Mouse (Mus musculus) C2C12 (cell line): ENCODE measurements around the gene Tmem185b. TPM values are rescaled to one million over a fixed set of nuclear protein-coding genes. Genes with fewer than 3 reads are reported as not detected.
A peak's percentile ranks its signal among the peaks of the same experiment; 100 is the strongest.

Experiments used
- H3K27me3 ChIP-seq: one replicate; pipeline ENCODE4 v1.6.1; 2011; ENCODE audit not compliant: control insufficient read depth, insufficient read depth, insufficient read length
- H3K36me3 ChIP-seq: one replicate; pipeline ENCODE4 v1.6.1; 2011; ENCODE audit not compliant: control insufficient read depth, insufficient read depth
- H3K4me3 ChIP-seq: one replicate; pipeline ENCODE4 v1.5.1; 2011; ENCODE audit warnings: mild to moderate bottlenecking, control low read depth; ENCODE audit not compliant: poor library complexity, insufficient read depth, severe bottlenecking
- H3K79me2 ChIP-seq: one replicate; pipeline ENCODE4 v1.6.1; 2011; ENCODE audit not compliant: control insufficient read depth, insufficient read depth
- H3K79me3 ChIP-seq: one replicate; pipeline ENCODE4 v1.6.1; 2011; ENCODE audit warnings: low read depth, control low read depth
- H3ac ChIP-seq: one replicate; pipeline ENCODE3; 2011; ENCODE audit warnings: low read depth; ENCODE audit not compliant: control insufficient read depth, insufficient read length
- CEBPB ChIP-seq: IDR thresholded peaks from one replicate; pipeline ENCODE4 v1.6.1; 2011; ENCODE audit warnings: low read depth, mild to moderate bottlenecking, control low read depth, moderate library complexity
- CTCF ChIP-seq: IDR thresholded peaks from one replicate; pipeline ENCODE4 v1.5.1; 2011; ENCODE audit not compliant: control insufficient read depth, insufficient read depth, insufficient read length
- FOSL1 ChIP-seq: IDR thresholded peaks from one replicate; pipeline ENCODE4 v1.8.0; 2011; ENCODE audit warnings: mild to moderate bottlenecking, low read length; ENCODE audit not compliant: poor library complexity, insufficient read depth, severe bottlenecking
- MAX ChIP-seq: IDR thresholded peaks from one replicate; pipeline ENCODE4 v1.6.1; 2011; ENCODE audit warnings: mild to moderate bottlenecking, control low read depth
- MYOD1 ChIP-seq: IDR thresholded peaks from one replicate; pipeline ENCODE4 v1.6.1; 2011; ENCODE audit warnings: low read depth; ENCODE audit not compliant: control insufficient read depth, insufficient read length
- MYOG ChIP-seq: IDR thresholded peaks from one replicate; pipeline ENCODE4 v1.6.1; 2011; ENCODE audit not compliant: control insufficient read depth, insufficient read length; ENCODE audit errors: extremely low read depth
- USF1 ChIP-seq: IDR thresholded peaks from one replicate; pipeline ENCODE4 v1.6.1; 2011; ENCODE audit warnings: low read depth, mild to moderate bottlenecking, control low read depth, moderate library complexity
- polyA plus RNA-seq: library from polyadenylated mRNA; unstranded; fragments of >200 nt; fragmentation: generic; extraction: Trizol; gene quantifications from one replicate; pipeline ENCODE4 v1.2.1, GENCODE M21; 2012; ENCODE audit warnings: missing spikeins

The Tmem185b gene
- polyA plus RNA-seq, 1 experiment = 12.9 TPM

- H3K4me3 ChIP-seq = no peak overlapping the region
- TF ChIP-seq MAX = no peak
- peak; percentile 48 for TF ChIP-seq CTCF
- H3K27me3 ChIP-seq = no peaks in the 10 kb centered on the region
- H3K79me2 ChIP-seq = no peaks in the 10 kb centered on the region
- H3ac ChIP-seq = no peak overlapping the region
- H3K36me3 ChIP-seq = no peaks in the 10 kb centered on the region
- H3K79me3 ChIP-seq = no peaks in the 10 kb centered on the region
Observed at GRCm38 (mm10) chr1:119548668-119549326, 22.8 kb downstream of the Tmem185b start.

DNA sequence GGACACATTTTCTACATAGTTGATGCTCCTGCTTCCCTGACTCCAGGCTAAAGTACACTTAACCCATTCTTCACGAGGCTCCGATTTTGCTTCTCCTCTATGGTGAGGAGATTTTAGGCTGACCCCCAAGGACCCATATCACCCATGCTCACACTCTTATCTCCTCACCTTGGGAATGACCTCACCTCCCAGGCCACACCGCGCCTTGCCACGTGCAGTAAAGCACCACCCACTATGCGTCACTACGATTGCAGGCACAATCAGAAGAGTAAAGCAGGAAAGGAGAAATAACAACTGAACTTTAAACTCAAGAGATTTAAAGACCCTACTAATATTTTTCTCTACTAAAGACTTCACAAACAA, 23.3 kb downstream of the Tmem185b start:
- Histone ChIP-seq H3K36me3 (no peaks in the 10 kb centered on the region), H3ac (no peak overlapping the region), H3K79me3 (no peaks in the 10 kb centered on the region), H3K4me3 (no peak overlapping the region), H3K79me2 (no peaks in the 10 kb centered on the region), H3K27me3 (no peaks in the 10 kb centered on the region)
- TF ChIP-seq USF1 (no peak), MAX (no peak), CTCF (no peak), CEBPB (no peak), FOSL1 (no peak), MYOG (no peak), MYOD1 (no peak)

DNA sequence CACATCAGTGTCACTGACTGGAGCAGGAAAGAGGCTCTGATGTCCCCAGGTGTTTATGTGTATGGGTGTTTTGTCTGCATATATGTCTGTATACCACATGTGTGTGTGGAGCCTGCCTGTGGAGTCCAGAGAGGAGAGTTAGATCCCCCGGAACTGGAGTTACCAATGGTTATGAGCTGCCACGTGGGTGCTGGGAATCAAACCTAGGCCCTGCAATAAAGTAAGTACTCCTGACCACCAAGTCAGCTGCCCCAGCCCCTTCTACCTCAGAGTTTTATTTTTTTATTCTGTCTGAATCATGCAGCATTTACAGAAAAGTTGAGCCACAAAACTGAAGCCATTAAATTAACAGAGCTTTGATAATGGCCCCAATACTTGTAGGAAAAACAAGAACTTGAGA, 24.1 kb downstream of the Tmem185b start:
- Histone ChIP-seq H3K79me3 (no peaks in the 10 kb centered on the region), H3K36me3 (no peaks in the 10 kb centered on the region), H3K4me3 (no peak overlapping the region), H3ac (no peak overlapping the region), H3K27me3 (no peaks in the 10 kb centered on the region), H3K79me2 (no peaks in the 10 kb centered on the region)
- TF ChIP-seq MAX = no peak
- no peak for TF ChIP-seq CEBPB

DNA sequence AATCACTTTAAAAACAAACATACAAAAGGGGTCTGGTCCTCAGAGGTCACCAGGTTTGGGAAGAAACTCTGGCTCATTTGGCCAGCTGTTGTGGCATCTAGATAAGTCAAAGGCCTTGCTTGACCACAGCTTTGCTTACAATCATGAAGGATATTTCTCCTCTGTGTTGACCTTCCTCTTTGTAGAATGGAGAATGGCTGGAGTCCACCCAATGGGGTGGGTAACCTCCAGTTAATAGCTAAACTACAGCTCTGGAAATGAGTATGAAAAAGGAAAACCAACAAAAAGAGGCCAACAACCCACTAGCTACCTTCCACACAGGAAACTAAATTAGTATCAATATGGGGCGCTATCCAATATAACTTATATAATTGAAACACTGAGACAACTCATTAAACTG, 25.7 kb downstream of the Tmem185b start:
- Histone ChIP-seq H3K79me2 (no peaks in the 10 kb centered on the region), H3K4me3 (no peak overlapping the region)

GRCm38 (mm10) chr1:119555651-119556050, 29.7 kb downstream of the Tmem185b start:
- Histone ChIP-seq H3K4me3 (no peak overlapping the region), H3K79me2 (no peaks in the 10 kb centered on the region), H3K36me3 (no peaks in the 10 kb centered on the region), H3K79me3 (no peaks in the 10 kb centered on the region), H3ac (no peak overlapping the region), H3K27me3 (no peaks in the 10 kb centered on the region)
- TF ChIP-seq USF1 = no peak
- no peak for TF ChIP-seq CEBPB
- no peak for TF ChIP-seq FOSL1
- TF ChIP-seq MYOD1 = no peak
- TF ChIP-seq CTCF = no peak
- no peak for TF ChIP-seq MAX
- TF ChIP-seq MYOG = no peak

More for the DNA sequence above, 25.7 kb downstream of the Tmem185b start:
- H3K79me3 ChIP-seq = no peaks in the 10 kb centered on the region
- no peak overlapping the region for H3ac ChIP-seq
- H3K36me3 ChIP-seq = no peaks in the 10 kb centered on the region
- no peak for TF ChIP-seq CEBPB
- no peak for TF ChIP-seq CTCF
- no peak for TF ChIP-seq MYOD1
- TF ChIP-seq MYOG = no peak
- TF ChIP-seq MAX = no peak
- no peaks in the 10 kb centered on the region for H3K27me3 ChIP-seq

DNA sequence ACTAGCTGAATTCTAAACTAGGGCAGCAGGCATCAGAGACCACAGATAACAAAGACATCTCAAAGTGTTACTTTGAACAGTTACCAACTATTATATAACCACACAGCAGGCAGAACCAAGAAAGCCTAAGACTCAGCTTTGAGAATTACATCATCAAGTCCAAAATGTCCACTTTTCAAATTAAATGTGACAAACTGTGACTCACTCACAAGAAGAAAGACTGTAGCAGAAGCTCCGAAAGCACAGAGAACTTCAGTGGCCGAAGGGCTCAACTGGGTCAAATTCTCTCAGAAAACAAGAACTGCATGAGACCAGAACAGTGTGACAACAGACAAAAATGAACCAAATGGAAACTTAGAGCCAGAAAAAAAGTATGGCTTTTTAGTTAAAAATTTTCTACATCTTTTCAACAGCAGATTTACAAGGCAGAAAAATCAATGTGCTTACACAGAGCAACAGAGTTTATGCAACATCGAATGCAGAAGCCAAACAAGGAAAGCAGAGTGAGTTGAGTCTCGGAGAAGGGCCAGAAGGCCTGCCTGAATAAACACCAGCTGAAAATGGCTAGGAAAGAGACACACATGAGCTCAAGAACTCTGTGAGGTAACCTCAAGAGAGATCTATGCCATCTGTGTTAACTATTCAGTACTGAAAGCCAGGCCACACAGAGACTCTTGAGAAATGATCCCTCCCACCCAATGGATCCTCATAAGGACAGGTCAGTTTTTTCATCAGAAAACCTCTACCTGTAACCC, 31.9 kb downstream of the Tmem185b start:
- Histone ChIP-seq H3K79me2 (no peaks in the 10 kb centered on the region), H3K4me3 (no peak overlapping the region), H3K79me3 (no peaks in the 10 kb centered on the region)

More for the DNA sequence above, 31.9 kb downstream of the Tmem185b start:
- Histone ChIP-seq H3ac (no peak overlapping the region), H3K27me3 (no peaks in the 10 kb centered on the region), H3K36me3 (no peaks in the 10 kb centered on the region)
- TF ChIP-seq FOSL1 (no peak), MYOG (no peak), CTCF (no peak)
